Mouse (Mus musculus) megakaryocyte, adult 5-6 weeks (primary cell): ENCODE data around the gene Gm42420. TPM values are rescaled to one million over a fixed set of nuclear protein-coding genes. Genes with fewer than 3 reads are reported as not detected.

Source experiments
- ATAC-seq: 2 replicates; pipeline ENCODE4 v1.8.0; 2016; ENCODE audit warnings: mild to moderate bottlenecking, inconsistent platforms; ENCODE audit not compliant: poor library complexity, severe bottlenecking
- total RNA-seq, 2 experiments: library from RNA; stranded (forward) in 1 of 2; stranded (reverse) in 1 of 2; fragments of 153-499, 151-499 nt in 1 of 2; fragments of 221-1000, 200-1000 nt in 1 of 2; gene quantifications; 2 replicates each; pipeline versions ENCODE4 v1.2.3 to v1.2.4; 2015 to 2017

Gm42420 gene
- total RNA-seq (2015) = 6.0 and 7.2 TPM in 2 replicates
- total RNA-seq (2017) = 5.7 TPM in 1 of 2 replicates, not detected in the other

GRCm38 (mm10) chr6:39585517-39585916 is at the start of gene Gm42420:
Gene Gm42420, plus strand, starts transcription at chr6:39585753.
- no peak for ATAC-seq

DNA sequence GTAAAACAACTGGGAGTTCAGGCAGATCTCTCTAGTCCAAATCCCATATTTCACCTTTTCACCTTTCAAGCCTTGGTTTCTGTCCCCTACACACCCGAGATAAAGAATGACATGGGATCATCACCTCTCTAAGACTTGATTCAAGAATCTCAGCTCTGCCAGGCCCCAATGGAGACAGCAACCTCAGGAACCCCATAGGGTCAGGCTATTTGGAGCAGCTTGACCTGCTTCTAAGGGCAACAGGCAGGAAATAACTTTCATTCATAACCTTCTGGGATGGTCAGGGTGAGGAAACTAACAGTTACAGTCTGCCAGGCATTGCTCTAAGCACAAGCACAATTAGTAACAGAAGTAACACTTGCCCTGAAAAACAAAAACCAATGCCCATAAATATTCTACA is 48.9 kb upstream of the Gm42420 start:
- ATAC-seq = no peak

DNA sequence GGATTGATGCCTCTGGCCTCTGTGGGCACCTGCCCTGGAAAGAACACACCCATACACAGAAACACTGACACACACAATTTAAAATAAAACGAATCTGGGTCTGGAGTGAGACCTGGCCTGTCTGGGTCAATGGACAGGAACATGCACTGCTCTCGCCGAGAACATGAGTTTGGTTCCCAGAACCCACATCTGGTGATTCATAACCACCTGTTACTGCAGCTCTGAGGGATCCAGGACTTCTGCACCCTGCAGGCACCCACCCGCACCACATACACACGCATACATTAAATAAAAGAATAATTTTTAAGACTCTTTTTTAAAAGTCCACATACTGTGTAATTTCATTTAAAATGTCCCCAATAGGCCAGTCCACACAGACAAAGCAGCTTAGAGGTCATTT is 48.3 kb upstream of the Gm42420 start:
- no peak for ATAC-seq

GRCm38 (mm10) chr6:39538227-39538626 is 47.3 kb upstream of the Gm42420 start:
- peak; percentile 91 for ATAC-seq

- peak; percentile 32 for ATAC-seq
Measured at GRCm38 (mm10) chr6:39539679-39540155, 45.8 kb upstream of the Gm42420 start.

GRCm38 (mm10) chr6:39540563-39540962 is 45.0 kb upstream of the Gm42420 start:
- no peak for ATAC-seq

- no peak for ATAC-seq
Measured at GRCm38 (mm10) chr6:39542631-39543597, 42.6 kb upstream of the Gm42420 start.

DNA sequence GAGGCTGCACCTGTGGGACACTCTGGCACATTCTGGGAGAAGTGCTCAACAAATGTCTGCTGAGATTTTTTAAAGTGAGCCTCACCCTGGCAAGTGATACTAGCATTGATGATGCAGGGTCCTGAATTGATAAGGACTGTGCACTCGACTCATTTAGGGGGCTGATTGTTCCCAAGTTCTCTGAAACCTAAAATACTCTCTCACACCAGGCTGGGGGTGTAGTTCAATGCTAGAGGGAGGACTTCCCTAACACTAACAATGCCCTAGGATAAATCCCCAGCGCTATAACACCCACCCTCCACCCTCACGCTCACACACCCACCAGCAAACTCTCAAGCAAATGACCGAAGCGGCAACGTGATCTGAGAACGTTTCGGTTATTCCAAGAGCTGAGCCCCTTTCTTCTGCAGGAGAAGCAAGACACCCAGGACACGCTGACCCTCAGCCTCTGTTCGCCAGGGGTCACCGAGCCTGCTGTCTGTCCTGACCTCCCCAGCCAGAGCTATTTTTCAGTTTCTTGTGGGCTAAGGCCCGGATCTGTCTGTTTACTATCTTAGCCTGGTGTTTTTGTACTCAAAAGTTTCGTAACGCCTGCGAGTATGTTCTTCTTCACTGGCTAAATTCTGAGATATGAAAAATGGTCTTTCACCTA is 41.7 kb upstream of the Gm42420 start:
- ATAC-seq = no peak

DNA sequence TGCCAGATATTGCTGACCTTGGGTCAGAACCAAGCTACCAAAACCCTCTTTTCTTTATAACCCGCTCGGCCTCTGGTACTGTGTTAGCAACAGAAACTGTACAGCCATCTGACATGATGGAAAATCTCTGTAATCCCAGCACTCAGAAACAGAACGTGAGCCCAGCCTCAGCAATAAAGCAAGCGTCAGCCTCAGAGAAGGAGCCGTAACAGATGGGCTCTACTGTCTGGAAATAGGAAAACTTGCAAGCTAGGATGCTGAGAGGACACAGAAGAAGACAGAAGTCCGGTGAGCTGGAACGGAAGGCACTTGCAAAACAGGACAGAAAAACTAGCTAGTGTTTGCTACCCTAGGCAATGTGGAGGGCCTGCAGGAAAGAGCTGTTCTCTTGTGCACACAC is 40.1 kb upstream of the Gm42420 start:
- no peak for ATAC-seq

GRCm38 (mm10) chr6:39548030-39548429 is 37.5 kb upstream of the Gm42420 start:
- no peak for ATAC-seq

- no peak for ATAC-seq
Measured at GRCm38 (mm10) chr6:39551981-39552636, 33.4 kb upstream of the Gm42420 start.

DNA sequence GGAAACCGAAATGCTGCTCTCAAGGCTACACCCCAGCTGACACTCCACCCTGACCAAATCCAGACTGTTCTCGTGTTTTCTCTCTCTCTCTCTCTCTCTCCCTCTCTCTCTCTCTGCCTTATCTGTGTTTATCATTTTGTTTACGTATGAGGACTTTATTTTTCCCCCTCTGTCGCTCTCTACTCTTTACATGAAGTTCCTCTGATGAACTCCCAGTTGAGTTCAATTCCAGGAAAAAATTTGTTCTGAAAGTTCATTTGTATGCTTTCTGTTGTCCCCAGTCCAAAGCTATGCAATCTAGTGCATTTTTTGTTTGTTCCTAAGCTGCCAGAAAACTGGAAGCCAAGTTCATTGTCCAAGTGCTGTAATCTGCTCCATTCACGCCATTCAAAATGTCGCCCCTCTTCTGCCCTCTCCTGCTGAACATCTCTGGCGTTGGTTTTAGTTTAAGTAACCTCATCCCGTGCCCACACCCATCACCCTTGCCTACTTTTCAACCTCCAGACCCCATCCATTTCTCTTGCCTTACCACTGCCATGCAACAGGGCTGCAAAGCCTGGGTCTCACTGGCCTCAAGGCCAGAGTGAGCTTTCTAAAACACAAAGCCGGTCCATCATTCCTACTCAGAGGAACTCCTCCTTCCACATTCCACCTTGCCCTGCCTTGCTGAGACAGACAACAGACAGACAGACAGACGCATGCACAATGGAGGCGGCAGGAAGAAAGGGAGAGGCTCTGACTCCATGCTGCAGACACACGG is 30.5 kb upstream of the Gm42420 start:
- ATAC-seq = no peak

DNA sequence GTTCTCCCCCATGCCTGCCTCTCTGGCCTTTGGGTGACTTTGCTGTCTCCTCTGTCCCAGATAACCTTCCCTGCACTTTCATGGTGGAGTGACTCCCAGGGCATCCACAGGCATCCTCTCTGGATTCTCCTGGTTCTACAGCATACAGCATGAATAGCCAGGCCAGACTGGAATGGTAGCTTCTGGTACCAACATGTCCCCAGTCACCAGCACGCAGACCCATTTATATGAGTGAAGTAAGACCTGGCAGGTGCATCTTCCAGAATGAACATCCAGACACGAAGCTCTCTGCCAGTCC is 30.0 kb upstream of the Gm42420 start:
- ATAC-seq = no peak

DNA sequence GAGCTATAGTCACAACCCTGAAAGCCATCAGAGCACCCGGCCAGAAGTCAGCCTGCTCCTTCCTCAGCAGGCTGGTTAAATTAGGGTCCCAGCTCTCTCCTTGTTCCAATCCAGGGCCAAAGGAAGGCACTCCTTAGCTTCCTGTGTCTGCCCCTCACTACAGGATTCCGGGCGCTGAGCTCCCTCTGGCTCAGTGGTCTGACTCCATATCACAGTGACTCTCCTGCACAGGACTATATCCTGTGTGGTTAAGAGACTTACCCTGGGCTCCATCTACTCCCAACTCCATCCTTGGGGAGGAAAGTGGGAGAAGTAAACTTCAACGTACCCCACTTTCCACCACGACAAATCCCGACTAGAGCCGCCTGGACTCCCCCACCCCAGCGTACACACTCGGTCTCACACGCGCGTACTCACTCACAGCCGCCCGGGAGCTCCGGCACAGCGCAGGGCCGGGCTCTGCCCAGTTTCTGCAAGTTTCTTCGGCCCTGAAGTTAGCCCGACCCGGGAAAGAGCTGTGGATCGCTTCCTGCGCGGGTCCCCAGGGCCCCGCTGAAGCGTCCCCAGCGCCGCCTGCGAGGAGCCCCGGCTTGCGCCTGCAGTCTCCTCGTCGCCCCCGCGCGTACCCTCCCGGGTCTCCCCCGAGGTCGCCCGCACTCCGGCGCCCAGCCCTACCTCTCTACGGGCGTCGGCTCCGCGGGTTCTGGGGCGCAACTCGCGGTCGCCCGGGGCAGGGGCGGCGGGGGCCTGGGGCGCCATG is 28.5 kb upstream of the Gm42420 start:
- peak; percentile 47 for ATAC-seq

- peak; percentile 33 for ATAC-seq
Measured at GRCm38 (mm10) chr6:39557723-39558261, 27.8 kb upstream of the Gm42420 start, which contains the start of gene Dennd2a. Gene Dennd2a, minus strand, starts transcription at chr6:39557867.

GRCm38 (mm10) chr6:39559276-39559939 is 26.1 kb upstream of the Gm42420 start:
- ATAC-seq = no peak

GRCm38 (mm10) chr6:39562166-39563015 is 23.2 kb upstream of the Gm42420 start:
- ATAC-seq = peak; percentile 84

DNA sequence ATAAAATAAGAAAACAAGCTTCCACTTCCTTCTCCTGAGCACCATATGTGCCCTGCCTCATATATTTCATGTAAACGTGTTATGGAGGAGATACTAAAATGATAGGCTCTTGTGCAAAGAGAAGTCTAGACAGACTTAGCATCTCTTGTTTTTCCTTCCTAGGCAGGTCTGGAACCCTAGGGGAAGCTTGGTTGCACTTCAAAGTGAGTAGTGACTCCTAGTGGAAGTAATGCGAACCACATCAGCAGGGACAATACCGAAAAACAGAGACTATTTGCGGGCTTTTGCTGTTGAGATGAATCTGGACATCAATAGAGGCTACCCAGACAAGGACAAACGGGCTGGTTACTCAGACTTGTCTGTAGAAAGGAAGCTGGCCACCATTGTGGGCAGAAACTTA is 18.0 kb upstream of the Gm42420 start:
- ATAC-seq = peak; percentile 72
